Mouse (Mus musculus): Measurements from ENCODE around the gene Tbc1d10b. TPM values are rescaled to one million over a fixed set of nuclear protein-coding genes. Genes with fewer than 3 reads are reported as not detected.

The Tbc1d10b gene
- total and polyA plus RNA-seq, 3 experiments, result 18.2 to 28.0 (median 25.6) TPM

GRCm38 (mm10) chr7:127231826-127232621 is 23.8 kb upstream of the Tbc1d10b start:
- Histone ChIP-seq H3K4me1 (ENCODE audit: control insufficient read depth in 1 of 2, insufficient read depth in 2 of 2) (peaks cover 4 to 43% of the 10 kb centered on the region in 2 experiments; a peak in 3 of 4 replicates), H3K27me3 (replicated peaks) (no peaks in the 10 kb centered on the region), H3K4me2 (ENCODE audit: insufficient read depth, low read depth, poor library complexity, severe bottlenecking) (peak overlapping the region; percentile 67), H3K4me3 (replicated peaks in 1 of 3; ENCODE audit: low read depth in 2 of 3, low read length in 2 of 3, poor library complexity in 1 of 3) (peak overlapping the region; percentile 94 to 98 (median 97)), H3K9me3 (replicated peaks; ENCODE audit: low read length) (no peaks in the 10 kb centered on the region), H3K27ac (ENCODE audit: insufficient read depth, low read depth) (peak overlapping the region; percentile 34; the same call in 1 of the 2 replicates), H3K36me3 (replicated peaks in 1 of 2; ENCODE audit: control insufficient read depth in 1 of 2, insufficient read depth in 1 of 2, low read length in 1 of 2) (peaks cover 22 to 50% of the 10 kb centered on the region in 2 experiments), H3K79me2 (replicated peaks; ENCODE audit: control insufficient read depth, extremely low read depth, insufficient read depth, poor library complexity, severe bottlenecking) (peaks cover 31% of the 10 kb centered on the region), H3K9ac (ENCODE audit: insufficient read depth, low read depth) (peak overlapping the region; percentile 61)
- in situ Hi-C loops (cut with MboI; ENCODE audit: low pct_ligation_motif_present, low pct_unique_long_range_greater_than_20kb, low sequenced_read_pairs), result no loop called here
- TF ChIP-seq ZNF384 (IDR thresholded peaks at IDR 0.05; ENCODE audit: low read depth, low read length) (peak; percentile 44), POLR2A (IDR thresholded peaks at IDR 0.05; ENCODE audit: low read depth, low read length) (no peak)
- dilution Hi-C loops (cut with MboI; ENCODE audit: extremely low pct_ligation_motif_present, extremely low pct_unique_long_range_greater_than_20kb, low sequenced_read_pairs), result no loop called here
- DNase-seq (ENCODE audit: extremely low read depth), result no peak

GRCm38 (mm10) chr7:127231376-127231775 is 23.1 kb upstream of the Tbc1d10b start:
- Histone ChIP-seq H3K27ac (ENCODE audit: insufficient read depth, low read depth) (no peak overlapping the region), H3K4me3 (replicated peaks in 1 of 3; ENCODE audit: low read depth in 2 of 3, low read length in 2 of 3, poor library complexity in 1 of 3) (peak overlapping the region in 2 of 3 experiments; percentile 94 to 97), H3K36me3 (replicated peaks in 1 of 2; ENCODE audit: control insufficient read depth in 1 of 2, insufficient read depth in 1 of 2, low read length in 1 of 2) (peaks cover 16 to 44% of the 10 kb centered on the region in 2 experiments)

GRCm38 (mm10) chr7:127228615-127229303 is 20.5 kb upstream of the Tbc1d10b start:
- Histone ChIP-seq H3K4me2 (ENCODE audit: insufficient read depth, low read depth, poor library complexity, severe bottlenecking) (no peak overlapping the region), H3K4me3 (replicated peaks in 1 of 3; ENCODE audit: low read depth in 2 of 3, low read length in 2 of 3, poor library complexity in 1 of 3) (no peak overlapping the region), H3K36me3 (replicated peaks in 1 of 2; ENCODE audit: control insufficient read depth in 1 of 2, insufficient read depth in 1 of 2, low read length in 1 of 2) (peaks cover 3 to 25% of the 10 kb centered on the region in 2 experiments), H3K4me1 (ENCODE audit: control insufficient read depth in 1 of 2, insufficient read depth in 2 of 2) (peaks cover 4 to 43% of the 10 kb centered on the region in 2 experiments; a peak in 3 of 4 replicates), H3K27me3 (replicated peaks) (no peaks in the 10 kb centered on the region), H3K27ac (ENCODE audit: insufficient read depth, low read depth) (no peak overlapping the region), H3K79me2 (replicated peaks; ENCODE audit: control insufficient read depth, extremely low read depth, insufficient read depth, poor library complexity, severe bottlenecking) (peaks cover 19% of the 10 kb centered on the region), H3K9ac (ENCODE audit: insufficient read depth, low read depth) (no peak overlapping the region), H3K9me3 (replicated peaks; ENCODE audit: low read length) (no peaks in the 10 kb centered on the region)
- dilution Hi-C loops (cut with MboI; ENCODE audit: extremely low pct_ligation_motif_present, extremely low pct_unique_long_range_greater_than_20kb, low sequenced_read_pairs) (no loop called here), in situ Hi-C loops (cut with MboI; ENCODE audit: low pct_ligation_motif_present, low pct_unique_long_range_greater_than_20kb, low sequenced_read_pairs) (no loop called here)
- DNase-seq (ENCODE audit: extremely low read depth), result peak; percentile 89
- TF ChIP-seq ZKSCAN1 (IDR thresholded peaks at IDR 0.05; ENCODE audit: borderline replicate concordance, low read depth, low read length) (no peak), POLR2AphosphoS2 (IDR thresholded peaks at IDR 0.05; ENCODE audit: low read depth, low read length) (no peak; the same call in 1 of the 2 replicates), NELFE (IDR thresholded peaks at IDR 0.05; ENCODE audit: low read depth, low read length) (no peak; the same call in 1 of the 2 replicates), USF1 (IDR thresholded peaks at IDR 0.05; ENCODE audit: low read depth, low read length) (peak; percentile 33), ETS1 (conservative IDR thresholded peaks at IDR 0.05; ENCODE audit: low read depth, low read length) (no peak), JUND (conservative IDR thresholded peaks at IDR 0.05; ENCODE audit: low read depth, low read length) (peak; percentile 27; the same call in 1 of the 2 replicates), MXI1 (IDR thresholded peaks at IDR 0.05; ENCODE audit: low read depth, low read length) (no peak; the same call in 1 of the 2 replicates), TCF12 (IDR thresholded peaks at IDR 0.05; ENCODE audit: low read depth, low read length) (no peak), POLR2A (IDR thresholded peaks at IDR 0.05; ENCODE audit: low read depth, low read length) (peak; percentile 30; the same call in 1 of the 2 replicates), MAZ (IDR thresholded peaks at IDR 0.05; ENCODE audit: low read depth, low read length) (no peak), CTCF (conservative IDR thresholded peaks at IDR 0.05 in 1 of 2, IDR thresholded peaks at IDR 0.05 in 1 of 2; ENCODE audit: low read depth in 2 of 2, low read length in 2 of 2) (peak; percentile 74 to 83), MYC (IDR thresholded peaks at IDR 0.05; ENCODE audit: low read depth, low read length) (peak; percentile 96), EP300 (IDR thresholded peaks at IDR 0.05; ENCODE audit: low read length) (no peak), ZMIZ1 (IDR thresholded peaks at IDR 0.05; ENCODE audit: low read depth, low read length) (no peak), BHLHE40 (IDR thresholded peaks at IDR 0.05; ENCODE audit: low read depth, low read length) (no peak), SMC3 (IDR thresholded peaks at IDR 0.05; ENCODE audit: low read depth, low read length) (peak; percentile 73), SIN3A (IDR thresholded peaks at IDR 0.05; ENCODE audit: low read length) (peak; percentile 40; the same call in 1 of the 2 replicates), CHD1 (IDR thresholded peaks at IDR 0.05; ENCODE audit: low read depth, low read length) (no peak), MAFK (IDR thresholded peaks at IDR 0.05; ENCODE audit: insufficient replicate concordance, low read length) (no peak)

More at GRCm38 (mm10) chr7:127231376-127231775, 23.1 kb upstream of the Tbc1d10b start:
- Histone ChIP-seq H3K27me3 (replicated peaks) (no peaks in the 10 kb centered on the region), H3K9ac (ENCODE audit: insufficient read depth, low read depth) (peak overlapping the region; percentile 61; the same call in 1 of the 2 replicates), H3K4me2 (ENCODE audit: insufficient read depth, low read depth, poor library complexity, severe bottlenecking) (peak overlapping the region; percentile 67), H3K9me3 (replicated peaks; ENCODE audit: low read length) (no peaks in the 10 kb centered on the region), H3K79me2 (replicated peaks; ENCODE audit: control insufficient read depth, extremely low read depth, insufficient read depth, poor library complexity, severe bottlenecking) (peaks cover 31% of the 10 kb centered on the region), H3K4me1 (ENCODE audit: control insufficient read depth in 1 of 2, insufficient read depth in 2 of 2) (peaks cover 4 to 43% of the 10 kb centered on the region in 2 experiments; a peak in 3 of 4 replicates)
- in situ Hi-C loops (cut with MboI; ENCODE audit: low pct_ligation_motif_present, low pct_unique_long_range_greater_than_20kb, low sequenced_read_pairs), result no loop called here
- dilution Hi-C loops (cut with MboI; ENCODE audit: extremely low pct_ligation_motif_present, extremely low pct_unique_long_range_greater_than_20kb, low sequenced_read_pairs), result no loop called here
- no peak for DNase-seq (ENCODE audit: extremely low read depth)
- no peak for TF ChIP-seq EP300 (IDR thresholded peaks at IDR 0.05; ENCODE audit: low read length)
- TF ChIP-seq JUND (conservative IDR thresholded peaks at IDR 0.05; ENCODE audit: low read depth, low read length), result no peak
- no peak for TF ChIP-seq NELFE (IDR thresholded peaks at IDR 0.05; ENCODE audit: low read depth, low read length)
- no peak for TF ChIP-seq ETS1 (conservative IDR thresholded peaks at IDR 0.05; ENCODE audit: low read depth, low read length)
- no peak for TF ChIP-seq ZMIZ1 (IDR thresholded peaks at IDR 0.05; ENCODE audit: low read depth, low read length)
- TF ChIP-seq TBP (conservative IDR thresholded peaks at IDR 0.05; ENCODE audit: low read depth, low read length), result no peak
